Mouse (Mus musculus) midbrain, postnatal 0 days (tissue): ENCODE data around the gene Fkbp5. TPM values are rescaled to one million over a fixed set of nuclear protein-coding genes. Genes with fewer than 3 reads are reported as not detected.

Experiments used
- ATAC-seq: fragments of 200-750 bp; cut with Nextera tagmentation; 2 replicates; pipeline ENCODE4 v1.8.0; 2017; ENCODE audit warnings: moderate number of reproducible peaks, mild to moderate bottlenecking, moderate TSS enrichment, moderate library complexity; ENCODE audit not compliant: low FRiP score
- DNase-seq: peaks from one replicate; pipeline ENCODE4 v3.0.0-alpha.2; 2015; ENCODE audit warnings: low spot score
- H3K27ac ChIP-seq: fragments of 300-500 bp; sonication (generic); 2 replicates; pipeline ENCODE4 v1.5.1; 2014; ENCODE audit warnings: low read depth, mild to moderate bottlenecking, low read length, mixed read lengths
- H3K27me3 ChIP-seq: fragments of 300-500 bp; sonication (generic); 2 replicates; pipeline ENCODE4 v1.6.1; 2014; ENCODE audit warnings: low read length, control low read depth, mixed read lengths; ENCODE audit not compliant: insufficient read depth
- H3K36me3 ChIP-seq: fragments of 300-500 bp; sonication (generic); 2 replicates; pipeline ENCODE4 v1.6.1; 2014; ENCODE audit warnings: low read length, control low read depth, mixed read lengths; ENCODE audit not compliant: insufficient read depth
- H3K4me1 ChIP-seq: fragments of 300-500 bp; sonication (generic); 2 replicates; pipeline ENCODE4 v1.6.1; 2014; ENCODE audit warnings: mild to moderate bottlenecking, control low read depth, antibody characterized with exemption, low read length, mixed read lengths; ENCODE audit not compliant: insufficient read depth
- H3K4me2 ChIP-seq: fragments of 300-500 bp; sonication (generic); 2 replicates; pipeline ENCODE4 v1.6.1; 2014; ENCODE audit warnings: low read depth, mild to moderate bottlenecking, low read length, mixed read lengths; ENCODE audit not compliant: poor library complexity, severe bottlenecking
- H3K4me3 ChIP-seq: fragments of 300-500 bp; sonication (generic); 2 replicates; pipeline ENCODE4 v1.5.1; 2014; ENCODE audit warnings: low read depth, mild to moderate bottlenecking, low read length, moderate library complexity
- H3K9ac ChIP-seq: fragments of 300-500 bp; sonication (generic); replicated peaks from 2 replicates; pipeline ENCODE4 v1.6.1; 2014; ENCODE audit warnings: mild to moderate bottlenecking, low read length, moderate library complexity, mixed read lengths; ENCODE audit not compliant: poor library complexity, severe bottlenecking
- H3K9me3 ChIP-seq: fragments of 300-500 bp; sonication (generic); 2 replicates; pipeline ENCODE4 v1.6.1; 2016; ENCODE audit warnings: low read length, control low read depth
- CTCF ChIP-seq: IDR thresholded peaks from 2 replicates; pipeline ENCODE4 v1.5.1; 2016; ENCODE audit warnings: antibody characterized with exemption, mild to moderate bottlenecking
- WGBS: fragments of 180-500 bp; shearing (Covaris S2); extraction: QIAGEN DNeasy Blood & Tissue Kit; methylation state at CpG from one replicate; pipeline ENCODE4 v1.1.7; 2014; 5-methylcytosine and 5-hydroxymethylcytosine counted together
- polyA plus RNA-seq: library from polyadenylated mRNA; unstranded; fragments of >200 nt; fragmentation: Nextera tagmentation; extraction: Ambion mirVana; gene quantifications from 2 replicates; pipeline ENCODE4 v1.2.1, GENCODE M21; 2015
- total RNA-seq: library from RNA; depleted of rRNA; stranded (reverse); fragments of >200 nt; gene quantifications from 2 replicates; pipeline ENCODE4 v1.2.3, GENCODE M21; 2014

Gene Fkbp5
- total and polyA plus RNA-seq, 2 experiments from 2014 or later = 22.5 to 29.9 TPM

DNA sequence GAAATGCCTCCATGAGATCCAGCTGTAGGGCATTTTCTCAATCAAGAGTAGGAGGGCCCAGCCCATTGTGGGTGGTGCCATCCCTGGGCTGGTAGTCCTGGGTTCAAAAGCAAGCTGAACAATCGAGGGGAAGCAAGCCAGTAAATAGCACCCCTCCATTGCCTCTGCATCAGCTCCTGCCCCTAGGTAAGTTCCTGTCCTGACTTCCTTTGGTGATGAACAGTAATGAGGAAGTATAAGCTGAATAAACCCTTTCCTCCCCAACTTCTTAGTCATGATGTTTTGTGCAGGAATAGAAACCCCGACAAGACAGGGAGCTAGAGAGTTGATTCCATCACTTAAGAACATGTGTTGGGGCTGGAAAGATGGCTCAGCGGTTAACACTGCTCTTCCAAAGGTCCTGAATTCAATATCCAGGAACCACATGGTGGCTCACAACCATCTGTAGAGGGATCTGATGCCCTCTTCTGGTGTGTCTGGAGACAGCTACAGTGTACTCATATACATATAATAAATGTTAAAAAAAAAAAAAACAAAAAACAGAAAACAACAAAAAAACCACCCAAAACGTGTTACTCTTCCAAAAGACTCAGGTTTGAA, 7.6 kb upstream of the Fkbp5 start:
- DNase-seq = no peak
- ATAC-seq = no peak
- Histone ChIP-seq H3K4me2 (no peak overlapping the region), H3K36me3 (no peaks in the 10 kb centered on the region), H3K27ac (no peak overlapping the region), H3K27me3 (no peaks in the 10 kb centered on the region), H3K4me3 (no peak overlapping the region), H3K4me1 (peaks cover 3% of the 10 kb centered on the region; the same call in 1 of the 2 replicates), H3K9ac (no peak overlapping the region), H3K9me3 (no peaks in the 10 kb centered on the region)
- WGBS = 79% methylated on average over 4 of the region's 4 CpGs
- TF ChIP-seq CTCF = peak; percentile 35

DNA sequence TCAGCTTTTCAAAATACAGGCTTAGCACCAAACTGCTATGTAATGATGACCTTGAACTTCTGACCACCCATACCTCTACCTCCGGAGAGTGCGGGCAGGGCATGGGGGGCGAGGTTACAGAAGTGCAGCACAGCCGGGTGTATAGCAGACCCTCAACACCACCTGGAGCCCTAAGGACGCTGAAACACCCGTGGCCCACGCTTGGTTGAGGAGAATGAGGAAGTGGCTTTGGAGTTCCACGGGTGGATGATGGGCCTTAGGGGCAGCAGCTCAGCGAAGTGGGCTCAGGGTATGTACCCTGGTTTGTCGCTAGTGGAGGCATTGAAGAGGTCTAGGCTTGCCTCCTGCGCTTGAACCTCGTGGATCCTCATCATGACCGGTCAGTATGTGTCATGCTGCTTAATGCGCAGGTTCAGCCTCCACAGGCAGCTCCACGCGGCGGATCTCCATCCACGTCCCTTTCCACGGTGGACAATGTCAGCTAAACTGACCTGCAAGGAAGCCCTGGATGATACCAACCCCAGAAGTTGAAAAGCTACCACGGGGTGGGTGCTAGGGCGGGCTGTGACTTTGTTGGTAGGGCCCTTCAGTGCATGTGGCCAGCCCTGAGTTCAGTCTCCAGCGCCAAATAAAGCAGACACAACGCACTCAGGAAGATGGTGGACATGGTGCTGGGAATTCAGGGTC, 6.8 kb upstream of the Fkbp5 start:
- no peak for TF ChIP-seq CTCF

DNA sequence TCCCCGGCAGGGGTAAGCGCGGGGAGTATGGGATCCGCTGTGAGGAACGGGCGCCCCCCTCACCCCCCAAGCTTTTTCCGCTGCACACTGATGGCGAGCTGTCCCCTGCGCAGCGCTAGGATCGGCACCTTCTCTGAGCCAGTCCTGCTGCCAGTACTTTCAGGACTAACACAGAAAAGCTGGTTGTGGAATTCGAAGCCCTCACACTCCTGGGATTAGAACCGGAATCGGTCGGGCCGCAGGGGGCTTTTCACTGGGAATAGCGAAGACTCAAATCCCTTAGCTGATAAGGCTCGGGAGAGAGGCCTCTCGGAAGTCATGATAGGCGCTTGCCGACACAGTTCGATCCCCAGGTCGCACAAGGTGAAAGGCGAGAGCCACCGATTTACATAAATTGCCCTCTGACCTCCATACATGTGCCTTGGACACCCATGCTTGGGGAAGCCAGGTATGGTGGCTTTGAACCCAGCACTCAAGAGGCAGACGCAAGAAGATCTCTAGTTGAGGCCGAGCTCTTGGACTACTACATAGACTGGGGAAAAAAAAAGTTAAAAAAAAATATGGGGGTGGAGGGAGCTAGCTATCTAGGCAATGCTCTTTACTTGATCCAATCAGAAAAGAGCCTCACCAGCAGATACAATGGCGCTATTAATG, 6.2 kb upstream of the Fkbp5 start:
- WGBS = 6% methylated on average over 27 of the region's 28 CpGs
- Histone ChIP-seq H3K4me2 (peak overlapping the region; percentile 69), H3K9me3 (no peaks in the 10 kb centered on the region), H3K36me3 (no peaks in the 10 kb centered on the region), H3K4me1 (peaks cover 3% of the 10 kb centered on the region; the same call in 1 of the 2 replicates), H3K9ac (peak overlapping the region; percentile 72), H3K4me3 (peak overlapping the region; percentile 49), H3K27me3 (no peaks in the 10 kb centered on the region), H3K27ac (peak overlapping the region; percentile 88)
- 0 out of 2 replicates have a peak, but pooled peaks have one; percentile 1 for TF ChIP-seq CTCF
- DNase-seq (peak; percentile 25), ATAC-seq (no peak)

More for the DNA sequence above, 6.8 kb upstream of the Fkbp5 start:
- Histone ChIP-seq H3K36me3 (no peaks in the 10 kb centered on the region), H3K9ac (no peak overlapping the region), H3K9me3 (no peaks in the 10 kb centered on the region), H3K4me1 (peaks cover 3% of the 10 kb centered on the region; the same call in 1 of the 2 replicates), H3K4me3 (no peak overlapping the region), H3K27me3 (no peaks in the 10 kb centered on the region), H3K4me2 (peak overlapping the region; percentile 69; the same call in 1 of the 2 replicates), H3K27ac (no peak overlapping the region)
- 91% methylated on average over 23 of the region's 23 CpGs for WGBS
- no peak for ATAC-seq
- no peak for DNase-seq

DNA sequence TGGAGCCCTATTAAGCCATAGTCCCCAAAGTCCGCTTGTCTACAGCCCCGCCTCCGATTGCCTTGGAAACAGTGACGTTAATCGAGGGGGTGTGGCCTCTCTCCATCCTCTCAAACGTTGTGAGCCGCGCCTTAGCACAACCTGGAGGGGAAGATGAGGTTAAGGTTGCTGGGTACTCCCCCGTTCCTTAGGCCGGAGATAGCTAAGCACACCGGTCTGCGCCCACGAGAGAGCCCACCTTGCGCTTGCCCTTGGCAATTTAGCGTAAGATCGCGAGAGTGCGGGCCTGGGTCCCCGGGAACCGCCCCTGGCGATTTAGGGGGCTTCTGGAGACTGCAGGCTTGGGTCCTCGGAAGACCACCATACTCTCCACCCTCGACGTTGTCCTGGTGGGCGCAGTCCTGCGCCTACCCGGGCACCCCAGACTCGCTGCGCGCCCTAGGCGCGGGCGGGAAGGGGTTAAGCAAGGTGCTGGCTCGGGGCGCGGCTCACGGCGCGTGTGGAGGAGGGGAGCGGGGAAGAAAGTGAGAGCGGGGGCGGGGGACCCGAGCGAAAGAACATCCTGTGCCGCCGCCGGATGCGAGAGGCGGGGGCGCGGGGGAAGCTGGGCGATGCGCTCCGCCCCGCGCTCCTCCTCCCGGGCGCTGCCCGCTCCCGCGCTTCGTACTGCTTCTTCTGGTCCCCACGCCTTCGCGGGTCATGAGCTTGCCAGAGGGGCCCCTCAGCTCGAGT, 5.5 kb upstream of the Fkbp5 start:
- Histone ChIP-seq H3K4me2 (peak overlapping the region; percentile 69), H3K36me3 (no peaks in the 10 kb centered on the region), H3K9ac (peak overlapping the region; percentile 72), H3K9me3 (no peaks in the 10 kb centered on the region), H3K4me3 (peak overlapping the region; percentile 49), H3K27me3 (no peaks in the 10 kb centered on the region), H3K4me1 (peaks cover 3% of the 10 kb centered on the region; the same call in 1 of the 2 replicates), H3K27ac (peak overlapping the region; percentile 88)
- ATAC-seq (peak; percentile 86), DNase-seq (peak; percentile 93)
- under 1% methylated on average over 59 of the region's 66 CpGs for WGBS
- no peak for TF ChIP-seq CTCF

DNA sequence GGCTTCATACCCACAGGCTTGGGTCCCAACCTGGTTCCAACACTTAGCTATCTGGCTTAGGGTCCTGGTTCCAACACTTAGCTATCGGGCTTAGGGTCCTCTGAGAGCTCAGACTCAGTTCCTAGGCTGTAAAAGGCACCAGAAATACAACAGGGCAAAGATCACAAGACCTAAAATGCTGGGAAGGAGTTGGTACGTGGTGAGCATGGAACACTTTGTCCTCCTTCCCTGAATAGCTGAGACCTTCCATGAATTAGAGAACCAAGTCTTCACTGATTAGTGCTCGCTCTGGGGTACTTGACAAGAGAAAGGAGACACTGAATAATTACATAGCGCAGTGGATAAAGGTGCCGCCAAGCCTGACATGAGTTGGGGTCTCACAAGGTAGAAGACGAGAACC, 4.6 kb upstream of the Fkbp5 start:
- 33% methylated on average over 6 of the region's 6 CpGs for WGBS
- Histone ChIP-seq H3K4me1 (peaks cover 5% of the 10 kb centered on the region; the same call in 1 of the 2 replicates), H3K27ac (peak overlapping the region; percentile 88), H3K4me2 (peak overlapping the region; percentile 69), H3K9me3 (no peaks in the 10 kb centered on the region), H3K36me3 (no peaks in the 10 kb centered on the region), H3K4me3 (peak overlapping the region; percentile 49), H3K9ac (peak overlapping the region; percentile 72; the same call in 1 of the 2 replicates), H3K27me3 (no peaks in the 10 kb centered on the region)
- DNase-seq (no peak), ATAC-seq (no peak)
- no peak for TF ChIP-seq CTCF
